Mouse (Mus musculus): ENCODE measurements around the gene Gm648. TPM values are rescaled to one million over a fixed set of nuclear protein-coding genes. Genes with fewer than 3 reads are reported as not detected.
A peak's percentile ranks its signal among the peaks of the same experiment; 100 is the strongest.
"Not testable (repeated sequence)": the region's sequence is repeated elsewhere in the genome, so short reads cannot be mapped to it uniquely, and the experiment has no call there.

Gene Gm648
- not detected in 2 replicates for total RNA-seq (2015; ENCODE audit: low replicate concordance)
- 0.84 TPM in 1 of 2 replicates, not detected in the other for total RNA-seq (2017; ENCODE audit: low replicate concordance)

GRCm38 (mm10) chrX:56549506-56549905 lies at the start of gene Gm648:
Gene Gm648 (minus strand): TSS chrX:56549606.
- ATAC-seq (replicated peaks; ENCODE audit: low FRiP score, poor library complexity, severe bottlenecking), result no peak

DNA sequence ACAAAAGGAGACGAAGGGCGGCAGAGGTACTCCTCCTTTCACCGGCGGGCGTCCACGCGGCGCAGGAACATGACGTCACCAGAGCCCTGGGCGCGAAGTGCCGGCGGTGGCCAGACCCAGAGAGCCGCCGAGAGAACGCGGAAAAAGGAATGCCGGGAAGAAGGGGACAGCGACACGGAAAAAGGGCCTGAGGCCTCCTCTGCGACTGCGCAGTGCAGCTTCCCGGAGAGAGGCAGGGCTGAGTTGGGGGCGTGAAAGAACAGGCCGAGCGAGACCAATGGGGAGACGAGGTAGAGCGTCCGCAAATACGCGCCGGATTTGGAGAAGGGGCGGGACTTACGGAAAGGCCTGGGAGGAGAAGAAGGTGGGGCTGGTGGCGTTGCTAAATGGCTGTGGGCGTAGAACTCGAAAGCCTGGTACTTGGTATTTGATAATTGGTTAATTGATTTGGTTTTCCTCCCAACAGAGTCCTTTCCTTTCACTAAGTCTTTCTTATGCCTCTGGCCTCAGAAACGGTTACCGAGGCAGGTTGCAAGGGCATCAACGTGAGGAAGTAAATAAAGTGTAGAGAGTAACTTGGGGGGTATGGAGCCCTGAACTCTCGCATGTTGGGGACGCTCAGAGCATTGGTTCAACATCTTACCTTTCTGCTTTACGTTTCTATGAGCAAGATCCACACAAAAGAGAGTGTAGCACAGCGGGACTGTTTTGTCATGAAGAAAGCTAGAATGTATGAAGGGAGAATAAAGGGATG lies 48.7 kb upstream of the Gm648 start, which contains the start of gene Mmgt1:
Gene Mmgt1, minus strand, starts transcription at position 183 of the 754 bp plus-strand sequence.
- ATAC-seq (replicated peaks; ENCODE audit: low FRiP score, poor library complexity, severe bottlenecking), result peak; percentile 98

GRCm38 (mm10) chrX:56597219-56597886 lies 47.9 kb upstream of the Gm648 start:
- peak; percentile 57 for ATAC-seq (replicated peaks; ENCODE audit: low FRiP score, poor library complexity, severe bottlenecking)

GRCm38 (mm10) chrX:56578200-56578599 lies 28.8 kb upstream of the Gm648 start:
- ATAC-seq (replicated peaks; ENCODE audit: low FRiP score, poor library complexity, severe bottlenecking), result no peak

- ATAC-seq (replicated peaks; ENCODE audit: low FRiP score, poor library complexity, severe bottlenecking), result no peak
These were observed 23.1 kb upstream of the Gm648 start for GRCm38 (mm10) chrX:56572465-56572864.

DNA sequence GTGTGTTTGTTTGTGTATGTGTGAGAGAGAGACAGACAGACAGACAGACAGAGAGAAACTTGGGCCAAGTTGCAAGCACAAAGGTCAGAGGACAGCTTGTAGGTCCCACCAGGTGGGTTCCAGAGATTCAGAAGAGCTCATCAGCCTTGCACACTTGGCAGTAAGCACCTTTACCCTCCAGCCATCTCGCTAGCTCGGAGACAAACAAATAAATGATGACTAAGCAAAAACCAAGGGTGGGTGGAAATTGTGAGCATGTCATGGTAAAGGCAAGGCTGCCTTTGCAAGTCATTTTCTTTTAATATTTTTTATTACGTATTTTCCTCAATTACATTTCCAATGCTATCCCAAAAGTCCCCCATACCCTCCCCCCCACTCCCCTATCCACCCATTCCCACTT lies 4.2 kb upstream of the Gm648 start:
- no peak for ATAC-seq (replicated peaks; ENCODE audit: low FRiP score, poor library complexity, severe bottlenecking)

- no peak for ATAC-seq (replicated peaks; ENCODE audit: low FRiP score, poor library complexity, severe bottlenecking)
These were observed 12.2 kb downstream of the Gm648 start for GRCm38 (mm10) chrX:56537162-56537561.

GRCm38 (mm10) chrX:56531266-56531665 lies 18.1 kb downstream of the Gm648 start:
- ATAC-seq (replicated peaks; ENCODE audit: low FRiP score, poor library complexity, severe bottlenecking), result no peak

GRCm38 (mm10) chrX:56524442-56524841 lies 25.0 kb downstream of the Gm648 start, which contains the start of gene Gm10477:
Gene Gm10477 (plus strand): TSS chrX:56524742.
- ATAC-seq (replicated peaks; ENCODE audit: low FRiP score, poor library complexity, severe bottlenecking), result not testable (repeated sequence)

DNA sequence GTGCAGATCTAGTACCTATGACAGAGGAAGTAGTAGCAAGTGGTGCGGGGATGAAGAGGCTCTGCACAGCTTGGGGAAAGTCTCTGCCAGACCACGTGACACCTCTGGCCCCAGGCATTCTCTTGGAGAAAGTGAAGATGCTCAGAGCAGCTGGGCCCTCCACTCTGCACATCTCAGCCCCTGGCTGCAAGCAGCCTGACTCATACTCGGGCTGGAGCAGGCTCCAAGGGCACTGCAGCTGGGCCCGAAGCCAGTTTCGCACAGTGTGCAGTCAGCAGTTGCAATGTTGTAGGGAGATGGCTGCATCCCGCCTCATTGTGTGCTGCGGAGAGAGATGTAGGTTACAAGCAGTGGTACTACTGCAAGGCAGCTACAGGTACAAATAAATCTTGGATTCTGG lies 52.2 kb downstream of the Gm648 start:
- no peak for ATAC-seq (replicated peaks; ENCODE audit: low FRiP score, poor library complexity, severe bottlenecking)

Other genes starting within 250 kb of the Gm648 start
- gene Zfp449, start 203.2 kb downstream of the Gm648 start, total RNA-seq (2015; ENCODE audit: low replicate concordance), result 0.42 TPM in 1 of 2 replicates, not detected in the other
- gene Zfp449, start 203.2 kb downstream of the Gm648 start, total RNA-seq (2017; ENCODE audit: low replicate concordance), result 0.17 TPM in 1 of 2 replicates, not detected in the other
- gene Smim10l2a, start 175.0 kb downstream of the Gm648 start, total RNA-seq (2015; ENCODE audit: low replicate concordance), result not detected in 2 replicates
- not detected in 2 replicates for gene Smim10l2a, start 175.0 kb downstream of the Gm648 start, total RNA-seq (2017; ENCODE audit: low replicate concordance)
- not detected in 2 replicates for gene Gm2174, start 101.6 kb downstream of the Gm648 start, total RNA-seq (2015; ENCODE audit: low replicate concordance)
- gene Gm2174, start 101.6 kb downstream of the Gm648 start, total RNA-seq (2017; ENCODE audit: low replicate concordance), result 12.1 TPM in 1 of 2 replicates, not detected in the other
- gene Ints6l, start 94.7 kb downstream of the Gm648 start, total RNA-seq (2015; ENCODE audit: low replicate concordance), result 234 and 283 TPM in 2 replicates
- 177 and 200 TPM in 2 replicates for gene Ints6l, start 94.7 kb downstream of the Gm648 start, total RNA-seq (2017; ENCODE audit: low replicate concordance)
- not detected in 2 replicates for gene Gm10477, start 24.9 kb downstream of the Gm648 start, total RNA-seq (2015; ENCODE audit: low replicate concordance)
- gene Gm10477, start 24.9 kb downstream of the Gm648 start, total RNA-seq (2017; ENCODE audit: low replicate concordance), result 44.9 TPM in 1 of 2 replicates, not detected in the other
- 6.5 and 10.9 TPM in 2 replicates for gene Mmgt1, start 48.5 kb upstream of the Gm648 start, total RNA-seq (2015; ENCODE audit: low replicate concordance)
- gene Mmgt1, start 48.5 kb upstream of the Gm648 start, total RNA-seq (2017; ENCODE audit: low replicate concordance), result 5.9 and 6.8 TPM in 2 replicates
- gene Slc9a6, start 60.2 kb upstream of the Gm648 start, total RNA-seq (2015; ENCODE audit: low replicate concordance), result 2.9 and 7.7 TPM in 2 replicates
- 1.4 and 1.9 TPM in 2 replicates for gene Slc9a6, start 60.2 kb upstream of the Gm648 start, total RNA-seq (2017; ENCODE audit: low replicate concordance)
- gene Fhl1, start 182.2 kb upstream of the Gm648 start, total RNA-seq (2015; ENCODE audit: low replicate concordance), result not detected in 2 replicates
- gene Fhl1, start 182.2 kb upstream of the Gm648 start, total RNA-seq (2017; ENCODE audit: low replicate concordance), result 0.34 TPM in 1 of 2 replicates, not detected in the other